Mouse (Mus musculus) thymus, postnatal 14 days (tissue): ENCODE measurements around the gene Tnfsf13b.

Experiments
- DNase-seq: peaks from one replicate; pipeline ENCODE4 v3.0.0; 2021

Gene Tnfsf13b

DNA sequence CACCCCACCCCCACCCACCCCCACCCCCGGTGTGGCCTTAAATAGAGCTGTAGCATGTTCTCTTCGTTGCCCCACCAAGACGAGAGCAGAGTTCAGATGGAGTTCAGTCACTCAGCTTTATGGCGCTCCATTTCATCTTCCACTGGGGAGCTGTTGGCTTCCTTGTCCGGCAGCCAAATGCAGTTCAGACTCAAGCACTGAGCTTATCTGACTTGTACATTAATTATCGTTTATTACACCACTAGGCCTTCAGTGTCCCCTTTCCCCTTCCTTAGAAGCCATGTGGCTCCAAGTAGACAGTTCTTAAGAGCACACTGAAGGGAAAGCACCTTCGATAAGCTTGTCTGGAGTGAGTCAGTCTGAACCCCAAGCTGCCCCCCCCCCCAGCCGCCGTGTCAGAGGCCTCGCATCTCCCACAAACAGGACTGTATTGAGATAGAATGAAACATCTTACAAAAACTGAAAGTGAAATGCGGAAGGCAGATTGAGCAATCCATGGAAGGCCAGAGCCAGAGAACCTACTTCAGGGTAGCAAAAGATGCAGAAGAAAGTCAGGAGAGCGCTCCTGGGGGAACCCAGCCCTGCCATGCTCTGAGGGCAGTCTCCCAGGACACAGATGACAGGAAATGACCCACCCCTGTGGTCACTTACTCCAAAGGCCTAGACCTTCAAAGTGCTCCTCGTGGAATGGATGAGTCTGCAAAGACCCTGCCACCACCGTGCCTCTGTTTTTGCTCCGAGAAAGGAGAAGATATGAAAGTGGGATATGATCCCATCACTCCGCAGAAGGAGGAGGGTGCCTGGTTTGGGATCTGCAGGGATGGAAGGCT, at the start of gene Tnfsf13b:
Gene Tnfsf13b (plus strand): TSS at position 312 of the 830 bp plus-strand sequence.
- DNase-seq: no peak

DNA sequence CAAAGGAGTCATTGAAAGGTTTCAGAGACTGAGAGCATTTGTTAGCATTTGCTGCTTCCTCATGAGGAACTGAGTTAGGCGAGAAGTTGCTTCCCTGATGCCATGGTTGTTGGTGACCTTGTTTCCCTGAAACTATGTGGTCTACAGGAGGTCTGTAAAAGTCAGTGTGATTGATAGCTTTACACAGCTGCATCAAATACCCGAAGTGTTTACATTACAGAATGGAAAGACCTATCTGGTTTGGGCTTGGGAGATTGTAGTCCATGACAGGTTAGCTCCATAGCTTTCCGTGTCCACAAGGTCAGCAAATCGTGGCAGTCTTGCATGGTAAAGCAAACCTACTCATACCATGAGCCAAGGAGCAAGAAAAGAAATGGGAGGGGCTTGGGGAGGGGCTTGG, 47.9 kb upstream of the Tnfsf13b start:
- DNase-seq: no peak

- no peak for DNase-seq
Measured at GRCm38 (mm10) chr8:9959919-9960318, 46.3 kb upstream of the Tnfsf13b start.

- peak; percentile 25 for DNase-seq
Measured at GRCm38 (mm10) chr8:9971866-9972265, 34.4 kb upstream of the Tnfsf13b start.

GRCm38 (mm10) chr8:9975276-9975675, 31.0 kb upstream of the Tnfsf13b start:
- DNase-seq: peak; percentile 61

- DNase-seq: peak; percentile 98
Measured at GRCm38 (mm10) chr8:9975898-9976611, 30.2 kb upstream of the Tnfsf13b start.

GRCm38 (mm10) chr8:9977016-9977415, 29.3 kb upstream of the Tnfsf13b start:
- DNase-seq: peak; percentile 23

DNA sequence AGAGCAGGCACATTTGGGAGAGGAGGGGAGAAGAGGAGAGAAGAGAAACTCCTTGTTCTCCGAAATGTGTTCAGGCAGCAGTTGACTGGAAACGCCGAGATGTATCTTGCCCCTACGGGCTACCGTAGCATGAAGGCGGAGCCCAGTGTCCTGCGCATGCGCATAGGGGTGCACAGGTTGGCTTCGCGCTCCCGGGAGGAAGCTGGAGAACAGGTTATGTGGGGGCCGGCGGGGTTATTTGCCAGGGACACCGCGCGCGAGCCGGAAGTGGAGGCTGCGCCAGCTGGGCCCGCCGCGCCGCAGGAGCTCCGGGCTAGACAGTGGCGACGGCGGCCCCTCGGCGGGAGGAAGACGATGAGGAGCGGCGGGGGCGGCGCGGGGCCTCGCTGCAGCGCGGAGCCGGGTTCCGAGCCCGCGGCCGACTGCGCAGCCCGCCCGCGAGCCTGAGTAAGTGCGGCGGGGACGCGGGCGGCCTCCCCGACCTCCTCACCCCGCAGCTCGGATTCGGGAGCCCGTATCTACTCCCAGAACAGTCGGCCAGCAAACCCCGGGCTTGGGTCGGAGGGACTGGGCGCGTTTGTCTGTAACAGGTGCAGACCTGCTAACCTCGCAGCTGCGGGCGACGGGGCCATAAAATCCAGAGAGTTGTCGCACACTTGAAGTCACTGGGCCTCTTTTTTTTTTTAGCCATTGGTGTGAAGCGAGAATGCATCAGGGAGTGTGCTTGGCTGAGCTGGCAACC, 28.5 kb upstream of the Tnfsf13b start, which contains the start of the genes Lig4 and Abhd13:
Gene Lig4 (minus strand): TSS at position 114 of the 742 bp plus-strand sequence.
Gene Abhd13 (plus strand): TSS at position 135 of the 742 bp plus-strand sequence.
- peak; percentile 99 for DNase-seq

- DNase-seq: peak; percentile 18
Measured at GRCm38 (mm10) chr8:9978475-9979230, 27.6 kb upstream of the Tnfsf13b start.

GRCm38 (mm10) chr8:9979746-9980145, 26.5 kb upstream of the Tnfsf13b start:
- no peak for DNase-seq

GRCm38 (mm10) chr8:9980188-9980587, 26.1 kb upstream of the Tnfsf13b start:
- no peak for DNase-seq

DNA sequence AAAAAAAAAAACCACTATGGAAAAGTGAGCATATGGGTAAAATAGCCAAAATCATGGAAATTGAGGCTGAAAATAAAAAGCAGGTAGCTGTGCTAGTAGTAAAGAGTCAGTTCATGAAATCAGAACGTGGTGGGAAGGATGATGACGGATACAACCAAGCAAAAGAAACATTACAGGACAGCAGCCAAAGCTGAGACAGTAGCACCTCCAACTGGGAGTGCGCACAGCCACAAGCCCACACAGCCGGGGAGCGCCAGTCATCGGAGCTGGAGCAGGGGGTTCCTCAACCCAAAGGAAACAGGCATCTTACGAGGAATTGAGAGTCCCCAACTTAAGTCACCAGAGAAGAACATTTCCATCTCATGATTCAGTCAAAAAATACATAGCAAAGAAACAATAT, 2.2 kb upstream of the Tnfsf13b start:
- DNase-seq: no peak

DNA sequence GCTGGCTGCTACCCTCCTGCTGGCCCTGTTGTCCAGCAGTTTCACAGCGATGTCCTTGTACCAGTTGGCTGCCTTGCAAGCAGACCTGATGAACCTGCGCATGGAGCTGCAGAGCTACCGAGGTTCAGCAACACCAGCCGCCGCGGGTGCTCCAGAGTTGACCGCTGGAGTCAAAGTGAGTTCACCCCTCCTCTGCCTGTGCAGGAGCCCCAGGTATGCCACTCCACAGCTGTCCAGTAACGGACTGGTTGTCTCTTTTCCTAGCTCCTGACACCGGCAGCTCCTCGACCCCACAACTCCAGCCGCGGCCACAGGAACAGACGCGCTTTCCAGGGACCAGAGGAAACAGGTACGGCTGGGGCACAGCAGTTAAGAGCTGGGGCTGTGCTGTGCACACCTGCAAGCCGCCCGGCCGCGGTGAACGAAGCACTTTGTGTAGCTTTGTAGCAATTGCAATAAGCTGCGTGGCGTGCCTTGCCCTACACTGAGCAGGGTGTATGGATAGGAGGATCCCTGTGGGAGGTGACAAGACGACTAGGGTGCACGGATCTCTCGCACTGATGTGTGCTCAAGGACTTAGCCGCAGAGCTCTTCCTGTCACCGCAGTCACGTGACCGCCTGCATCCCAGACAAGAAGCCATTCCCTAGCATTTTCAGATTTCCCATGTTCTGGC, 856 bp downstream of the Tnfsf13b start:
- DNase-seq: peak; percentile 7

DNA sequence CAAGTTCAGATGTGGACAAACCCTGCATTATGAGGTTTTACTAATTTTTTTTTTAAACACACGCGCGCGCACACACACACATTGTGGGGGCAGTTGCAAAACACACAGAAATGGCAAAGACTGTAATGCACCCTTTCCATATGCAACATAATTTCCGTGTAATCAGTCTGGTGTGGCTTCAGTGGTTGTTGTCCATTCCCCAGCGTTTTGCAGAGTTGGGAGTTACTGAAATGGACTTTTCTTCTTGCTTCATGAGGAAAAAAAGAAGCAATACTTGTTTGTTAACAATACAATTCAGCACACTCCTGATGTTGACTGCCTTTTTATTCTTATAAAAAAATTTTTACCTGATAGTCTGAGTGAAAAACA, 1.4 kb downstream of the Tnfsf13b start:
- DNase-seq: no peak

- DNase-seq: no peak
Measured at GRCm38 (mm10) chr8:10016252-10016651, 10.0 kb downstream of the Tnfsf13b start.

GRCm38 (mm10) chr8:10017231-10017630, 11.0 kb downstream of the Tnfsf13b start:
- no peak for DNase-seq

DNA sequence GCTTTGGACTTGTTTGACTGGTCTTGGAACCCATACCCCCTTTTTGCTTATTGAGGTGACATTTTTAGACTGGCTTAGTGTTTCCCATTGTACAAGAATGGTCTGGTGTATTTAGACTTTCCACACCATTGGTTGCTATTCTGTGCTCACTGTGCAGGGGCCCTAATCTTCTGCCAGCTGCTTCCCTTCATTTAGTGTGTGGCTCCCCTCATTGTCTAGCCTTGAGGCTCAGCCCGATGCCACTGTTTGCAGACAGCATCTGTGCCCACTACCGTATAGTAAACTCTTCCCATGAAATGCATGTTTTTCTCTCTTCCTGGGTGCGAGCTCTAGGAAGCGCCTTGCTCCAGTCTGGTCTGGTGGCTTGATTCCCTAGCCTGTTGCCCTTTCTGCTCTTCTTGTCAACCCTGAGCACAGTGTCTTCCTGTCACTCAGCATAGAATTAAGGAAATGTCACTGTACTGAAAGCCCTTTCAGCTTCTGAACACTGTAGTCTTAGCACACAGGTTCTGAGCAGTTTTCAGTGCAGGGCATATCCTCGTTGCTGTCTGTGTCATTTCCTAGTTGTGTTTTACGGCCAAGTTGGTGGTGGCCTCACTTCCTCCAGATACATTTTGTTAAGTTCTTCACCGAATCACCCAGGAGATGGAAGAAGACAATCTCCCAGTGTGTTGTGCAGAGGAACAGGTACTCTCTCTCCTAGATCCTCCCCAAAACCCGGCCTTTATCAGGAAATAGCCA, 24.2 kb downstream of the Tnfsf13b start:
- DNase-seq: no peak

- DNase-seq: no peak
Measured at GRCm38 (mm10) chr8:10031177-10031576, 24.9 kb downstream of the Tnfsf13b start.

- no peak for DNase-seq
Measured at GRCm38 (mm10) chr8:10040866-10041265, 34.6 kb downstream of the Tnfsf13b start.

DNA sequence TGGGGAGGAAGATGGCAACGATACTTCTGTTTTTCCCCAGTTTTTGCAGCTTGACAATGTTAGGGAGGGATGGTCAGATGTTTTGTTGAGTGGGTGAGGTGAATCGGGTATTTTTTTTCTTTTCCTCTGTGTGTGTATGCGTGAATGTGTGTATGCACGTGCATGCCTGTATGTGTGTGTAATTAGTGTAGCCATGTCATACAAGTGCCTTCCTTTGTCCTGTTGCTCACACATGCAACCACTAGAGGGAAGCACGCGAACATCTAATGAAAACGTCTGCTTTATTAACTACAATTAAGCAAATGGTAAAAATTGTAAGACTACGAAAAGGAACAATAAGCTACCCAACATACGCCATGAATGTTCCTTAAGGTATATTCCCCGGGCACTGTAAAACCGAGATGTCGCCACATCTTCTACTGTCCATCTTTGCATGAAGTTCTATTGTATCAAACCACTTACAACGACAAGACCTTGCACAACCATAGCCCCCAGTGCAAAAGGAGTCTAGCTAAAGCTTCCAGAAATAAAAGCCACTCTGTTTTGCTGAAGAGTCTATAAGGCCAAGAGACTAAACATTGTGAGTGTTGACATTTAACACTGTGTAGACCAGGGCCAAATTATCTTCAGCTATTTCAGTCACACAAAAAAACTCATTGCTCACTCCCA, 37.7 kb downstream of the Tnfsf13b start:
- peak; percentile 14 for DNase-seq

DNA sequence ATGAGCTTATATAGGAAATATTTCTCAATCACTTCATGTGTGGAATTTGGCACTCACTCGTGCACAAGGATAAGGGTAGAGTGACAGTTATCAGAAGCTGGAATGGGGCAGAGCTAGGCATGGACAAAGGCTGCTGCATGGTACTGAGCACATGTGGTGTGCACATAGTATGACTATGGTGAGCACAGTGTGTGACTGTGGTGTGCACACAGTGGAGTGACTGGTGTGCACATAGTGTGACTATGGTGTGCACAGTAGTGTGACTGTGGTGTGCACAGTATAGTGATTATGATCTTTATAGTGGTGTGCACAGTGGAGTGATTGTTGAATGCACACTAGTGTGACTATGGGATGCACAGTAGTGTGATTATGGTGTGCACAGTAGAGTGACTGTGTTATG, 39.5 kb downstream of the Tnfsf13b start:
- DNase-seq: no peak
